Mouse (Mus musculus) heart, postnatal 25 days (tissue): ENCODE measurements around the gene Rnf39. TPM values are rescaled to one million over a fixed set of nuclear protein-coding genes. Genes with fewer than 3 reads are reported as not detected.

Experiments used
- DNase-seq: peaks from one replicate; pipeline ENCODE4 v3.0.0; 2022; ENCODE audit warnings: low spot score
- intact Hi-C: fragments of 180-260 bp; cut with DNase I; formaldehyde crosslinking; loops from one replicate; pipeline ENCODE4 v1.15.1; 2025
- total RNA-seq, 2 experiments: library from RNA; stranded (reverse); gene quantifications; 2 replicates each; pipeline ENCODE4 v1.2.3; 2021

The Rnf39 gene
- 1 to 10 TPM in 1 of 2 experiments, under 1 TPM in 1; 0.36 to 1.1 TPM for total RNA-seq

GRCm38 (mm10) chr17:36942791-36943471 lies at the start of gene Rnf39:
Gene Rnf39, plus strand, starts transcription at chr17:36942918.
- intact Hi-C loops = no loop called here
- no peak for DNase-seq

DNA sequence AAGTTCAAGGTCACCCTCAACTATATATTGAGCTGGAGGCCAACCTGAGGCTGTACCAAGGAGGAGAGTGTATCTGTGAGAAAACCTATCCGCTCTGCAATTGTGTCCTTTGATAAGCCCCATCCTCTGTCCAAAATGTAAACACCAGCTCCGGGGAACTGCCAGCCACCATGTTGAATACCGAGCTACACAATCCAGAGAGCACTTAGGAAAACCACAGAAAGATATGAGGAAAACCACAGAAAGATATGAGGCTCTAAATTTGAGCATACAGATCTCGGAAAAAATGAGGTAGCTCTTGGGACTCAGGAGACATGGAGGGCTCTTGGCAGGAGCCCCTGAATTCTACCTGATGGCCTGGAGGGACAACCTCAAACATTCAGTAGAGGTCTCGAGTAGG lies 49.3 kb upstream of the Rnf39 start:
- DNase-seq = no peak
- intact Hi-C loops = loop anchor here (2.0 to 5.0 kb wide), 3 partner anchors 21 to 309 kb away; partner anchors contain the start of genes Gabbr1 and Olfr94

- intact Hi-C loops = no loop called here
- no peak for DNase-seq
Observed at GRCm38 (mm10) chr17:36896583-36896982, 46.1 kb upstream of the Rnf39 start.

GRCm38 (mm10) chr17:36897065-36897464 lies 45.7 kb upstream of the Rnf39 start:
- intact Hi-C loops = no loop called here
- no peak for DNase-seq

DNA sequence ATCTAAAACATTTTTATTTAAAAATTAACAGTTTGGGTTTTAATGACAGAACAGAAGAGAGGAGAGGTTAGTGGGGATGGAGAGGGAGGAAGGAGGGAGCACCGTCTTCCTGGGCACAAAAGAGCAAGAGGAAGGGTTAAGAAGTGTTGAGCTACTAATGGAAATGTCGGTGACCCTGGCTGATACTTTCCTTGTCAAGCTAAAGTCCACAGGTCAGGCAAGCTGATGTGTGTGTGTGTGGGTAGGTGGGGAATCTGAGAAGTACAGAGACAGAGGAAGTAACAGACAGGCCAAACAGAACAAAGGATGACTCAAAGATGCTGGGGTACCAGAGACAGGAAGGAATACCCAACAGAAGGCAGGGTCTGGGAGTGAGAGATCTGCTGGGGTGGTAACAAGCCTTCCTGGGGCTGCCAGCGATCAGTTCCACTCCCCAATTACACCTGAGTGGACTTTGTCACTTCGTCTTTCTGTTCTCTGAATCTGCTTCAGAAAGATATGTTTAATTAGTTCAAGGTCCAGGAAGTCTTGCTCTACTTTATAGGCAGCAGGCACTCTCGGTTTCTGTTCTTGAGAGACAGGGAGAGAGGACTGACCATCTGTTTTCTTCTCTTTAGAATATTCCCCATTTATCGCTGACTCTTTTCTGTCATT lies 45.0 kb upstream of the Rnf39 start, which contains the start of gene Trim31:
Gene Trim31, plus strand, starts transcription at position 567 of the 654 bp plus-strand sequence.
- intact Hi-C loops = no loop called here
- no peak for DNase-seq

DNA sequence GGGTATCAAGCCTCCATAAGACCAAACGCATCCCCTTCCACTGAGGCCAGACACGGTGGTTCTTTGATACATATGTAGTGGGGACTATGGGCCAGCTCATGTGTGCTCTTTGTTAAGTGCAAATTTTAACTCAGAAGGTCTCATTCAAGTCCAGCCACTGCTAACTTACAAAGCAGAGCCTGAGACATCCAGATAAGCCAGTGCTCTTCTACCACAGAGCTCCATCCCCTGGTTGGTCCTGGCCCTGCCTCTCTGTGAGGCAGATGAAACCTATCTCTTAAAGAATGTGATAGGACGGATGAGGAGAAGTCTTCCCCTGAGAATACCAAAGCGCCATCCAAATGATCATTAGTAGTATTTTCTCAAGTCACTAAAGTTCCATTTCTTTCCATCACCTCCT lies 43.3 kb upstream of the Rnf39 start:
- no peak for DNase-seq
- intact Hi-C loops = no loop called here

DNA sequence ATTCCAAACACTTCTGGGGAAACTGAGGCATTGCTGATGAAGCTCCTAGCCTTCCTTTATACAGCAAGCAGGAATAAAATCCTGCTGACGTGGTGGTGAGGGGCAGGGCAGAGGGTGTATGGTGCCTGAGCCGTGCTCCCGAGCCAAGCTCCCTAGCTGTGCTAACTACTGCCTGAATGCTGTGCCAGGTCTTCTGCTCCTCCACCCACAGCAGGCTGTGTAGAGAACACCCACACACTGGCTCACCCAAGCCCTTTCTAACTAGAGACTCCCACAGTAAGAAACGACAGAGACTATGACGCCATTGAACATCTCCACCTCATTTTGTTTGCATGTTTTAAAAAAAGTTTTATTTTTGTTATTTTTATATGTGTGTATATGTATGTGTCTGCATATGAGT lies 42.7 kb upstream of the Rnf39 start:
- no peak for DNase-seq
- intact Hi-C loops = no loop called here

- no peak for DNase-seq
- intact Hi-C loops = no loop called here
Observed at GRCm38 (mm10) chr17:36900691-36901090, 42.0 kb upstream of the Rnf39 start.

- intact Hi-C loops = no loop called here
- DNase-seq = no peak
Observed at GRCm38 (mm10) chr17:36903651-36904050, 39.1 kb upstream of the Rnf39 start.

DNA sequence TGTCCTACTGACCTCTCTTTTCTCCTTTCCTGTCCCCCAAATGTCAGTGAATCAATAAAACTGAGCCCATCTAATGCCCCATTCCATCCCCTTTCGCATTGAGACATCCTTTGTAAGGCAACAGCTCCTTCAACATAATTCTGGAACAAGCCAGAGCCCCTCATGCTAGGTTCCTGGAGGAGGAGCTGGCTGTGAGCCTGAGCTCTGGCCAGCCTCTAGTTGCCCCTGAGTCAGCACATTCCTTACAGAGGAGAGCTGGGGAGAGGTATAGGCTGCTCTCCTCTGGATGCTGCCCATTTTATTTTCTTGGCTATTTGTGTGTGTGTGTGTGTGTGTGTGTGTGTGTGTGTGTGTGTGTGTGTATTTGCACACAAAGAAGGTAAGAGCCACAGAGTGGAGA lies 34.5 kb upstream of the Rnf39 start:
- DNase-seq = no peak
- intact Hi-C loops = no loop called here

- intact Hi-C loops = no loop called here
Observed at GRCm38 (mm10) chr17:36909802-36910201, 32.9 kb upstream of the Rnf39 start.

DNA sequence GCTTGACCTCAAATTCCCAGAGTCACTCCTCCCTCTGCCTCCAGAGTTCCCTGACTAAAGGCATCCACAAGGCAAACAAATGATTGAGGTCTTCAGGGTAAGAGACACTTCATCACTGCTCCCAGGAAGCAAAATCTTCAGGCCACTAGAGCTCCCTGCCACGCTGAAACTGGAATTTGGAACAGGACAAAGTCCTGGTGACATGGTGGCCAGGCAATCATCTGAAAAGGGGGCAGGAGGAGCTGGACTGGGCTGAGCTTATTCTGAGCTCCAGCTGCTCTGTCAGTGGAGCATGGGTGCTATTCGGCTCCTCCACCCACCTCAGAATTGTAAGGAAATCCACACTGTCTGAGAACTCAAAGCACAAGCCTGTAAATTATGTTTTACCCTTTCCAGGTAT lies 30.7 kb upstream of the Rnf39 start:
- intact Hi-C loops = no loop called here

More at GRCm38 (mm10) chr17:36909802-36910201, 32.9 kb upstream of the Rnf39 start:
- no peak for DNase-seq

GRCm38 (mm10) chr17:36914108-36914507 lies 28.6 kb upstream of the Rnf39 start:
- no peak for DNase-seq
- intact Hi-C loops = loop anchor here (1.0 to 2.0 kb wide), 3 partner anchors 21 to 133 kb away; no protein-coding TSS in a partner anchor

More for the DNA sequence above, 30.7 kb upstream of the Rnf39 start:
- no peak for DNase-seq

- no peak for DNase-seq
Observed at GRCm38 (mm10) chr17:36915076-36915475, 27.6 kb upstream of the Rnf39 start.

GRCm38 (mm10) chr17:36920239-36920638 lies 22.5 kb upstream of the Rnf39 start:
- DNase-seq = no peak
- intact Hi-C loops = no loop called here

More at GRCm38 (mm10) chr17:36915076-36915475, 27.6 kb upstream of the Rnf39 start:
- intact Hi-C loops = loop anchor here (1.0 to 5.0 kb wide), 4 partner anchors 22 to 132 kb away; partner anchors contain the start of genes Znrd1 and Znrd1as

GRCm38 (mm10) chr17:36922715-36923114 lies 20.0 kb upstream of the Rnf39 start:
- intact Hi-C loops = no loop called here
- no peak for DNase-seq

- intact Hi-C loops = no loop called here
- DNase-seq = no peak
Observed at GRCm38 (mm10) chr17:36923491-36923890, 19.2 kb upstream of the Rnf39 start.

- DNase-seq = no peak
- intact Hi-C loops = no loop called here
Observed at GRCm38 (mm10) chr17:36927496-36928120, 15.1 kb upstream of the Rnf39 start.

DNA sequence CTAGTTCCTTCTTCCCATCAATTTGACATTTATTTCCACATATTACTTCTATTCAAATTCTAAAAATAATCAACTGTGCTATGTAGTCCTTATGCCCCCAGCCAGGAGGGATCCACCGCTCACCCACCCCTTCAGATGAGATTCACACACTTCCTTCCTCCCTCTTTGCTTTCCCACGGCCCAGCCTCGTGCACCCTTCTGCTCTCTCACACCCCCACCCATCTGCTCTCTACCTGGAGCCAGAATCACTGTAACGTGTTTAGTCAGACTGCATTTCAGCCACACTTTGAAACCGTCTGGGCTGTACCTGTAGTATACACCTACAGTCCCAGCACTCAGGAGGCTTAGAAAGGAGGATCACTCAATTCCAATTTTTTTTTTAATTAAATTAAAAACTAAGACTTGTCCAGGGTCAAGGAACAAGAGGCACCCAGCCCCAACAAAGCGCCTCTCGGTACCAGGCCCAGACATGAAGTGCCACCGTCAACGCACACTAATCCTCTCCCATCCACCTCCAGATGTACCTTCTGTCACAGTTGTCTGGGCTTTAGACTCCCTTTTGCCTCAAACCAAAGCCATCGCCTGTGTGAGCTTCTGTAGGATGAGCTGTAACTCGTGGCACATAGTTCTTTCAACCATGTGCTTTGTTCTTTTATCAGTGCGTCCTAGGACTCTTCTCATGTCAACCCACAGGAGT lies 13.3 kb upstream of the Rnf39 start:
- no peak for DNase-seq
- intact Hi-C loops = no loop called here

DNA sequence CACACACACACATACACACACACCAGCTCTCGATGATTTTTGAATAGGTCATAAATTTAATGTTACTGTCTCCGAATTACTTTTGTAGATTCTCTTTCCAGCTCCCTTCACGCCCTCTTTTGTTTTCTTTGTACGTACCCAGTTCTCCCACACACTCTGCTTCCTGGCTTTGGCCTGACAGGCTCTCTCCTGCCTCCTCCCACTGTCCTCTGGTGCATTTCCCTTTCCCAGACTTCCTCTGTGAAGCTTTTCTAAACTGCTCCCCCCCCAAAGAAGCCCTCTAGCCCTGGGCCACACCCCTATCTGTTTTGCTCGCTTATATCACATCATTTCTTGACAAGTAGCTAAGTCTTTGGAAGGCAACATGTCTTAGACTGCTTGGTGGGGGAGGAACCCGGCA lies 12.5 kb upstream of the Rnf39 start:
- intact Hi-C loops = no loop called here
- no peak for DNase-seq
